Mouse (Mus musculus) embryonic facial prominence, embryonic 14.5 days (tissue): ENCODE measurements around the gene Sfxn1. TPM values are rescaled to one million over a fixed set of nuclear protein-coding genes. Genes with fewer than 3 reads are reported as not detected.

Experiments
- ATAC-seq: fragments of 200-750 bp; cut with Nextera tagmentation; 2 replicates; pipeline ENCODE4 v1.8.0; 2017; ENCODE audit warnings: low read depth, moderate number of reproducible peaks, moderate TSS enrichment
- DNase-seq: peaks from one replicate; pipeline ENCODE4 v3.0.0-alpha.2; 2015; ENCODE audit warnings: low spot score
- H3K27ac ChIP-seq: fragments of 300-500 bp; sonication (generic); replicated peaks from 2 replicates; pipeline ENCODE4 v1.5.1; 2014; ENCODE audit warnings: low read depth, mild to moderate bottlenecking, low read length, moderate library complexity
- H3K27me3 ChIP-seq: fragments of 300-500 bp; sonication (generic); replicated peaks from 2 replicates; pipeline ENCODE4 v1.6.1; 2014; ENCODE audit warnings: low read length; ENCODE audit not compliant: control insufficient read depth, insufficient read depth
- H3K36me3 ChIP-seq: fragments of 300-500 bp; sonication (generic); 2 replicates; pipeline ENCODE4 v1.6.1; 2014; ENCODE audit warnings: low read length, mixed read lengths; ENCODE audit not compliant: control insufficient read depth, insufficient read depth
- H3K4me1 ChIP-seq: fragments of 300-500 bp; sonication (generic); 2 replicates; pipeline ENCODE4 v1.6.1; 2014; ENCODE audit warnings: antibody characterized with exemption, low read length; ENCODE audit not compliant: control insufficient read depth, insufficient read depth
- H3K4me2 ChIP-seq: fragments of 300-500 bp; sonication (generic); 2 replicates; pipeline ENCODE4 v1.6.1; 2014; ENCODE audit warnings: low read depth, mild to moderate bottlenecking, low read length, moderate library complexity, mixed read lengths
- H3K4me3 ChIP-seq: fragments of 300-500 bp; sonication (generic); 2 replicates; pipeline ENCODE4 v1.5.1; 2014; ENCODE audit warnings: low read depth, mild to moderate bottlenecking, low read length
- H3K9ac ChIP-seq: fragments of 300-500 bp; sonication (generic); 2 replicates; pipeline ENCODE4 v1.6.1; 2014; ENCODE audit warnings: low read depth, mild to moderate bottlenecking, low read length, moderate library complexity, mixed read lengths
- H3K9me3 ChIP-seq: fragments of 300-500 bp; sonication (generic); 2 replicates; pipeline ENCODE4 v1.6.1; 2016; ENCODE audit warnings: low read length; ENCODE audit not compliant: control insufficient read depth
- WGBS: fragments of 180-500 bp; shearing (Covaris S2); extraction: QIAGEN DNeasy Blood & Tissue Kit; methylation state at CpG from one replicate; pipeline ENCODE4 v1.1.7; 2014; 5-methylcytosine and 5-hydroxymethylcytosine counted together
- polyA plus RNA-seq: library from polyadenylated mRNA; unstranded; fragments of >200 nt; fragmentation: Nextera tagmentation; extraction: Ambion mirVana; gene quantifications from 2 replicates; pipeline ENCODE4 v1.2.1, GENCODE M21; 2014

The Sfxn1 gene
- polyA plus RNA-seq, 1 experiment from 2014 or later, result 51.4 TPM

GRCm38 (mm10) chr13:54072526-54073057 lies 923 bp downstream of the Sfxn1 start:
- no peak for ATAC-seq
- 29% methylated on average over 10 of the region's 10 CpGs for WGBS
- peak overlapping the region; percentile 83 for H3K4me2 ChIP-seq
- peak overlapping the region; percentile 75 for H3K4me3 ChIP-seq
- H3K27me3 ChIP-seq, result no peaks in the 10 kb centered on the region
- no peak for DNase-seq
- H3K36me3 ChIP-seq, result 0 out of 2 replicates have a peak, but pooled peaks cover 6% of the 10 kb centered on the region
- no peaks in the 10 kb centered on the region for H3K9me3 ChIP-seq
- H3K9ac ChIP-seq, result peak overlapping the region; percentile 84
- H3K27ac ChIP-seq, result no peak overlapping the region
- H3K4me1 ChIP-seq, result 0 out of 2 replicates have a peak, but pooled peaks cover 10% of the 10 kb centered on the region

GRCm38 (mm10) chr13:54073066-54073465 lies 1.4 kb downstream of the Sfxn1 start:
- 53% methylated on average over 1 of the region's 1 CpGs for WGBS
- H3K4me2 ChIP-seq, result peak overlapping the region; percentile 83
- H3K4me1 ChIP-seq, result 0 out of 2 replicates have a peak, but pooled peaks cover 10% of the 10 kb centered on the region
- ATAC-seq, result no peak
- H3K9me3 ChIP-seq, result no peaks in the 10 kb centered on the region
- no peak overlapping the region for H3K27ac ChIP-seq
- no peaks in the 10 kb centered on the region for H3K27me3 ChIP-seq
- H3K9ac ChIP-seq, result no peak overlapping the region
- H3K4me3 ChIP-seq, result peak overlapping the region; percentile 75
- DNase-seq, result peak; percentile 38
- H3K36me3 ChIP-seq, result 0 out of 2 replicates have a peak, but pooled peaks cover 6% of the 10 kb centered on the region

- H3K27ac ChIP-seq, result no peak overlapping the region
- no peak for DNase-seq
- 65% methylated on average over 2 of the region's 2 CpGs for WGBS
Measured at GRCm38 (mm10) chr13:54073491-54073890, 1.8 kb downstream of the Sfxn1 start.

GRCm38 (mm10) chr13:54075416-54075815 lies 3.7 kb downstream of the Sfxn1 start:
- Histone ChIP-seq H3K9ac (no peak overlapping the region), H3K4me1 (0 out of 2 replicates have a peak, but pooled peaks cover 13% of the 10 kb centered on the region)

More at GRCm38 (mm10) chr13:54073491-54073890, 1.8 kb downstream of the Sfxn1 start:
- Histone ChIP-seq H3K9me3 (no peaks in the 10 kb centered on the region), H3K27me3 (no peaks in the 10 kb centered on the region), H3K36me3 (0 out of 2 replicates have a peak, but pooled peaks cover 6% of the 10 kb centered on the region), H3K4me2 (peak overlapping the region; percentile 83), H3K4me1 (0 out of 2 replicates have a peak, but pooled peaks cover 10% of the 10 kb centered on the region), H3K4me3 (no peak overlapping the region), H3K9ac (no peak overlapping the region)
- no peak for ATAC-seq

GRCm38 (mm10) chr13:54076051-54076450 lies 4.4 kb downstream of the Sfxn1 start:
- DNase-seq (no peak), ATAC-seq (no peak)
- no peak overlapping the region for H3K9ac ChIP-seq
- H3K4me1 ChIP-seq, result 0 out of 2 replicates have a peak, but pooled peaks cover 13% of the 10 kb centered on the region
- H3K36me3 ChIP-seq, result 0 out of 2 replicates have a peak, but pooled peaks cover 6% of the 10 kb centered on the region
- H3K27ac ChIP-seq, result no peak overlapping the region
- no peaks in the 10 kb centered on the region for H3K9me3 ChIP-seq
- H3K4me3 ChIP-seq, result no peak overlapping the region
- H3K27me3 ChIP-seq, result no peaks in the 10 kb centered on the region
- no peak overlapping the region for H3K4me2 ChIP-seq
- WGBS, result 92% methylated on average over 6 of the region's 6 CpGs

More at GRCm38 (mm10) chr13:54075416-54075815, 3.7 kb downstream of the Sfxn1 start:
- H3K4me3 ChIP-seq, result no peak overlapping the region
- H3K9me3 ChIP-seq, result no peaks in the 10 kb centered on the region
- H3K27ac ChIP-seq, result no peak overlapping the region
- no peak overlapping the region for H3K4me2 ChIP-seq
- ATAC-seq (no peak), DNase-seq (no peak)
- 100% methylated on average over 2 of the region's 2 CpGs for WGBS
- H3K27me3 ChIP-seq, result no peaks in the 10 kb centered on the region
- H3K36me3 ChIP-seq, result 0 out of 2 replicates have a peak, but pooled peaks cover 6% of the 10 kb centered on the region

- Histone ChIP-seq H3K9me3 (no peaks in the 10 kb centered on the region), H3K27ac (no peak overlapping the region), H3K27me3 (no peaks in the 10 kb centered on the region), H3K9ac (no peak overlapping the region), H3K4me2 (no peak overlapping the region), H3K4me3 (no peak overlapping the region), H3K4me1 (0 out of 2 replicates have a peak, but pooled peaks cover 13% of the 10 kb centered on the region), H3K36me3 (0 out of 2 replicates have a peak, but pooled peaks cover 6% of the 10 kb centered on the region)
- no peak for ATAC-seq
- no peak for DNase-seq
- WGBS, result 88% methylated on average over 11 of the region's 11 CpGs
Measured at GRCm38 (mm10) chr13:54076762-54077460, 5.2 kb downstream of the Sfxn1 start.

- 75% methylated on average over 11 of the region's 11 CpGs for WGBS
Measured at GRCm38 (mm10) chr13:54077470-54078174, 6.0 kb downstream of the Sfxn1 start.

More at GRCm38 (mm10) chr13:54077470-54078174, 6.0 kb downstream of the Sfxn1 start:
- Histone ChIP-seq H3K27me3 (no peaks in the 10 kb centered on the region), H3K9ac (no peak overlapping the region), H3K4me1 (0 out of 2 replicates have a peak, but pooled peaks cover 9% of the 10 kb centered on the region), H3K4me3 (no peak overlapping the region), H3K27ac (no peak overlapping the region), H3K4me2 (no peak overlapping the region), H3K9me3 (no peaks in the 10 kb centered on the region), H3K36me3 (0 out of 2 replicates have a peak, but pooled peaks cover 6% of the 10 kb centered on the region)
- no peak for DNase-seq
- ATAC-seq, result no peak
